In genomic region chr1:85720220-85720893, GRCm38 (mm10) we compare ENCODE assay signal across 11 mouse cellular contexts. TPM values are rescaled to one million over a fixed set of nuclear protein-coding genes. Genes with fewer than 3 reads are reported as not detected.
DNase-seq lines count a peak whose midpoint lies in the region; ATAC-seq lines count a peak whose summit lies in the region.
"Had no signal": no experiment of that assay in that cellular context is flagged by ENCODE, and none has a peak within 500 bp of the region (broad histone marks: within the 10 kb centered on the region; RNA-seq: fewer than 3 reads in every experiment).

No protein-coding gene starts in this region.

- H3K4me2 ChIP-seq in forebrain, embryonic 13.5 days: no peak overlapping the region

- H3K4me1 ChIP-seq in forebrain, embryonic 13.5 days: peaks cover 17% of the 10 kb centered on the region
- peaks cover 14% of the 10 kb centered on the region for H3K4me1 ChIP-seq in midbrain, embryonic 10.5 days

- peak; percentile 33 for DNase-seq in lung, postnatal 25 days (ENCODE audit: low spot score)
- DNase-seq in lung, adult 18-20 months: no peak
- DNase-seq in midbrain, embryonic 10.5 days (ENCODE audit: low spot score): peak; percentile 29
- DNase-seq in thymus, postnatal 10 days (ENCODE audit: low spot score in 2 of 2): peak; percentile 32 to 36
- DNase-seq in frontal cortex, postnatal 14 days (ENCODE audit: low spot score in 2 of 2): no peak
- no peak for DNase-seq in layer of hippocampus, adult 8-10 months (ENCODE audit: low spot score in 2 of 2)
- DNase-seq in kidney, postnatal 4 days: no peak
- DNase-seq: cerebellum, postnatal 36 days; heart, adult 18-20 months had no signal

- H3K9me3 ChIP-seq in forebrain, embryonic 13.5 days (replicated peaks): no peaks in the 10 kb centered on the region
- no peaks in the 10 kb centered on the region for H3K9me3 ChIP-seq in midbrain, embryonic 10.5 days (replicated peaks)

- H3K4me3 ChIP-seq in forebrain, embryonic 13.5 days: no peak overlapping the region
- H3K4me3 ChIP-seq in midbrain, embryonic 10.5 days: no peak overlapping the region

- 66% methylated on average over 10 of the region's 10 CpGs for WGBS in forebrain, embryonic 13.5 days
- WGBS in midbrain, embryonic 10.5 days: 81% methylated on average over 10 of the region's 10 CpGs

- ATAC-seq in forebrain, embryonic 13.5 days: peak; percentile 77
- ATAC-seq: Patski had no signal

- no peaks in the 10 kb centered on the region for H3K36me3 ChIP-seq in forebrain, embryonic 13.5 days (ENCODE audit: poor library complexity, severe bottlenecking)
- no peaks in the 10 kb centered on the region for H3K36me3 ChIP-seq in midbrain, embryonic 10.5 days

- no peak overlapping the region for H3K27ac ChIP-seq in forebrain, embryonic 13.5 days
- H3K27ac ChIP-seq in midbrain, embryonic 10.5 days (replicated peaks): no peak overlapping the region

- H3K9ac ChIP-seq in forebrain, embryonic 13.5 days: no peak overlapping the region

- no peaks in the 10 kb centered on the region for H3K27me3 ChIP-seq in forebrain, embryonic 13.5 days
- H3K27me3 ChIP-seq in midbrain, embryonic 10.5 days (ENCODE audit: low read depth, poor library complexity, severe bottlenecking): no peaks in the 10 kb centered on the region

RNA-seq across cellular contexts. Expression of gene A630001G21Rik, which starts 58.1 kb away (rescaled TPM):
- 0.52 and 0.62 TPM in 2 replicates for polyA plus RNA-seq in forebrain, embryonic 13.5 days (2015; fragmentation: Nextera tagmentation; extraction: Ambion mirVana)
- polyA plus RNA-seq in midbrain, embryonic 10.5 days (2016; fragmentation: Nextera tagmentation; extraction: Ambion mirVana): 1.1 and 1.2 TPM in 2 replicates
- total RNA-seq in layer of hippocampus, adult 8-10 months (2022): 1 to 10 TPM in 2 of 4 experiments, under 1 TPM in 1, not detected in 1; 0.21 to 1.8 (median 1.5) TPM

Comparison
In these comparisons a context has a peak if more than half of its experiments do, and no peak if none do; other contexts are left out.
1. DNase-seq: peak in lung, postnatal 25 days (single experiment), midbrain, embryonic 10.5 days (single experiment) and thymus, postnatal 10 days (2 of 2); none in lung, adult 18-20 months (0 of 2), frontal cortex, postnatal 14 days (0 of 2), layer of hippocampus, adult 8-10 months (0 of 2) and kidney, postnatal 4 days (0 of 2).